Mouse (Mus musculus): ENCODE results near the gene Maml3. TPM values are rescaled to one million over a fixed set of nuclear protein-coding genes. Genes with fewer than 3 reads are reported as not detected.

Maml3 gene
- total RNA-seq, 4 experiments from 2014 or later, result 6.2 to 15.8 (median 10.0) TPM

DNA sequence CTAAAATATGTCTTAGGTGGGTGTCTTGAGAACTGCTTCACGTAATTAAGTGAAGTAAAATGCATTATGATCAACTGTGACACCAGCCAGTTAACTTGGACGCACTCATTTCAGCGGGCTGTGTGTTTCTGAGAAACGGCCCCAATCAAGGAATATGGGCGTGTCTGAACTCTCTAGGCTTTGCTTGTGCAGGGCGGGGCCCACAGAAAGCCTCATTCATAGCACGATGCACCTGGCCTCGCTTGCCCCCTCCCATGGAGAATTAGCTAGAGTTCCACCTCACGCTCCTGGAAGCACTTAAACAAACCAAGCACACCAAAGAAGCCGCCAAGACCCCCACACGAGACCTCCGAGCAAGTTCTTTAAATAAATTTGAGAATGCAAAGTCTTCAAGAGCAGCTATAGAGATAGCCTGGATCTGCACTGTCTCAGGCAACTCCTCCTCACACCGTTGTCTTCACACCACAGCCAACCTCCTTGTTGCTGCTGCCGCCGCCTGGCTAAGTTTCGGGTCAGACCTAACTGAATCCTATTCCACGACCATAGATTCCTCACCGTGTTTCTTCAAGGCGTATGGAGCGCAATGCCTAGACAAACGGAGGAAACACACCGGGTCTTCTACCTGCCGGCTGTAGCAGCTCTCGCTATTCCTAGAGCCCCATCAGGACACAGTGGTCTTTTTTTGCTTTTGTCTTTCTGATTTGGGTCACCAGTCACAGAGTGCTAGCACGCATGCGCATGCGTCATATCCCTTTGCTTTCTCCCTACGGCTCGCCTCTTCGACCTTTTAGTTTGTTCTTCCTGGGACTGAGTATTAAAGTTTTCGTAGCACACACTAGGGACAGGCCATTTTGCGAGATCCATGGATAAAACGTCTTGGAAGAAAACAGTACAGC is 151.9 kb downstream of the Maml3 start:
- no peak for DNase-seq

DNA sequence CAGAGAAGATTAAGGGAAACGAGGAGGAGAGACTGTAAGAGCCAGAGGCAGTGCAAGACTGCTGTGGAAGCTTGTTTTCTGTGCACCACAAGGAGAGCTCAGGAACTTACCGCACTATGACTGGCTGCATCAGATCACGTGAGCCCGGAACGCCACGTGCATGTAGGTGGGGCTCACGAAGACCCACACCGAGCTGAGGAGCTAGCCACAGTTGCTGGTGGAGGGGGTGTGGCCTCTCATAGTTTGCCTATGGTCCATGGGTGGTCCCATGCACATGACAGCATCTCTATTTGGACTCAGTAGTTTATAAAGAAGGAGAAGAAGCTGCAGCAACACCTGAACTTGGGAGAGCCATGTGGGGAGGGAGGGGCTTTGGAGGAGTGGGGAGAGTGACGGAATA is 152.6 kb downstream of the Maml3 start:
- no peak for DNase-seq

DNA sequence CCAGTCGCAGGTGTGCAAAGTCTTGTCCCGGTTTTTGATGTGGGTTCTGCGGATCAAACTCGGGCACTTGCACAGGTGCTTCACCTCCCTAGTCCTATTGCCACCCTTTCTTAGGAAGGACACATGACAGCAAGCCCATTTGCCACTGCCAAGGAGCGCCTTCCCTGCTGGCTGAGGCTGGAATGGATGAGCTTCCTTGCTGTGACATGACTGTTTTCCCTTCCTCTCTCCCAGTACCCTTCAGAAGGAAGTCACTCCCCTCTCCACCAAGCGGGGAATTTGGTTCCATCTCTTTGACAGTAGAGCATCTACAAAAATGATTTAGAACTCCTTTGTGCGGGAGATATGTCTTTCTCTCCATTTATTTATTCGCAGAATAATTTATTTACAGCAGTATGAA is 155.2 kb downstream of the Maml3 start:
- no peak for DNase-seq

DNA sequence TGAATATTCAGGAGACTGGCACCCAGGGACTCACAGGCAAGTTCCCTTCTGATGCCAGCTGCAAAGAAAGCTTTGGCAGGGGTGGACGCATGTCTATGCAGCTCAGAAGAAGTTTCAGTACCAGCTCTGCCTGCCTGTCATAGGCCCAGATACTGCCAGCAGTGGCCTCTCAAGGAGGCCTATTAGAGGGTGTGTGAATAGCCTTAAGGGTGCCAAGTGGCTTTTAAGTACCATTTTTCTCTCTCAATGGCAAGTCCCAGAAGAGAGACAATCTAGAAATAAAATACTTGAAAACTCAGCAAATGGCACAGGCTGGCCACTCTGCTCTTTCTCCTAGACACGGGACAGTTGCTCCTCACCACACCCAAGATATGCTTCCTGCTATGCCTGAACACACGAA is 157.7 kb downstream of the Maml3 start:
- DNase-seq, result no peak

DNA sequence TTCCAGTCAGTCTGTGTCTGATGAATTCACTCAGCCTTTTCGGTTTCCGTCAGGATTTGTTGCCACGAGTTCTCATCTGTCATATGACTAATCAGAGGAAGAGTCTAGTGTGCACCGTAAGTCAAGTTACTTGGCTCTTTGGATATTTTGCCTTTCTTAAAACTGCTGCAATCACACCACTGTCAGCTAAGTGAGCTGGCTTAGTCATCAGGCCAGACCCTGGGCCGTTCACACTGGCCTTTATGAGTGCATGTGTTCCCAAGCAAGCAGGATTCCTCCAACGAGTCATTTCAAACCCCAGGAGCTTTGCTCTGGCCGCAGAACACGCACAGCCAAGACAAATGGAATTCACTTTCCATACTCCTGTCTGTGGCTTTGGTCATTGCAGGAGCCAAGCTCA is 161.2 kb downstream of the Maml3 start:
- DNase-seq, result peak; percentile 57

DNA sequence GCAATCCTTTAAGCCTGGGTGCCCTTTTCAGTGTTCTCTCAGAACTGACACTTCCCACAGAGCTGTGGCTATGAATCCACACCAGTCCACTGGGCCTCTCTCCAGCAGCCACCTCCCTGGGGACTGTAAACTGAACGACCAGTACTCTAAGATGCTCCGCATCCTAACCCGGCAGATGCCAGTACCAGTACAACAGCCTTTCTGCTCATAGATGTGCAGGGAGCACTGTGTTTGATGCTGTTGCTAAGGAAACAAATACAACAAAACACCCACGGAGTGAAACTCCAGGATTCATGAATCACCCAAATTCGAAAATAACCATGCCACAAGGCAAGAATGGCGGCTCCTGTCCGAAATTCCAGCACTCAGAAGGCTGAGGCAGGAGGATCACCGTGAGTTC is 163.1 kb downstream of the Maml3 start:
- DNase-seq, result no peak

DNA sequence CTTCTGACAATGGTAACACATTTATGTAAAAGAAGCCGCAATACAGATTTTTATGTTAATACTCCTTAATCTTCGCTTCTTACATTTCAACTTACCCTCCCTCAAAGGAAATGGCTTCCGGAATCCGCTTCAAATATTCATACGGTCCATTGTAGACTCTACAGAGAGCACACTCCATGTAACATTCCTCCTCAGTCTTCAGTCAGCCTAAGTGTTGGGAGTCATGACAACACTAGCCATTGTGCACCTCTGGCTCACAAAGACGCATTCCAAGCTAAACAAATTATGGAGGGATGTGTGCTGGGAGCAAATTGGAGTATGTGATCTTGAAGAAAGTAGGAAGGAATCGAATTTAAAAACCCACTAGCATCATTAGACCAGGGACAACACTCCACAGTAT is 165.0 kb downstream of the Maml3 start:
- DNase-seq, result no peak

DNA sequence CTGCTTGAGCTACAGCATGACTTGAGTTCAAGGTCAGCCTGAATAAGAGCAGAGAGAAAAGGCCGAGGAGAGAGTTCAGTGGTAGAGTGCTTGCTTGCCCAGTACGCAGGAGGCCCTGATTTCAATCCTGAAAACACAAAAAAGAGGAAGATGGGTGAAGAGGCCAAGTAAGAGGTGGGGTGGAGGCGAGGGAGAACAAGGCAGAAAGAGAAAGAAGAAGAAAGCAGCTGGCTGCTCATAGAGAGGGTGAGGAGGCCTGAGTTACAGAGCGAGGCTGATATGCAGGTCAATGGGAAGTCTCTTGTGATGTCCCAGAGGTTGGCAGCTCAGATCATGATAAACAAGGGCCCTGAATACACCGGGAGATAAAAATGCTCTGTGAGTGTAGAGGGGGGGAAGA is 165.8 kb downstream of the Maml3 start:
- no peak for DNase-seq

DNA sequence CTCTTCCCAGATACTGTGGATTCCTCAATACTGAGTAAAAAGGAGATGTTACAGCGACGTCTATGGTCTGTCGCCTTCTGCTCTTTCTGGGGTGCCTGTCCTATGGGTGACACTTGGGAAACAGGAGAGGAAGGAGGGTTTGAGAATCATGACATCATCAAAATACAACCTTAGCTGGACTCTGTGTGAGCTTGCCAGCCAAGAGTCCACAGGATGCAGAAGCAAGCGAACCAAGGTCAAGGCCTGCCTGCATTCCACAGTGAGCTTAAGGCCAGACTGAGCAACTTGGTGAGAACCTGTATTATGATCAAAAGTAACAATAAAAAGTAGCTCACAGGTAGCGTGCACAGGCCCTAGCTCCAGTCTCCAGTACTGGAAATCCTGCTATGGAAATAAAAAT is 167.7 kb downstream of the Maml3 start:
- DNase-seq, result peak; percentile 50

DNA sequence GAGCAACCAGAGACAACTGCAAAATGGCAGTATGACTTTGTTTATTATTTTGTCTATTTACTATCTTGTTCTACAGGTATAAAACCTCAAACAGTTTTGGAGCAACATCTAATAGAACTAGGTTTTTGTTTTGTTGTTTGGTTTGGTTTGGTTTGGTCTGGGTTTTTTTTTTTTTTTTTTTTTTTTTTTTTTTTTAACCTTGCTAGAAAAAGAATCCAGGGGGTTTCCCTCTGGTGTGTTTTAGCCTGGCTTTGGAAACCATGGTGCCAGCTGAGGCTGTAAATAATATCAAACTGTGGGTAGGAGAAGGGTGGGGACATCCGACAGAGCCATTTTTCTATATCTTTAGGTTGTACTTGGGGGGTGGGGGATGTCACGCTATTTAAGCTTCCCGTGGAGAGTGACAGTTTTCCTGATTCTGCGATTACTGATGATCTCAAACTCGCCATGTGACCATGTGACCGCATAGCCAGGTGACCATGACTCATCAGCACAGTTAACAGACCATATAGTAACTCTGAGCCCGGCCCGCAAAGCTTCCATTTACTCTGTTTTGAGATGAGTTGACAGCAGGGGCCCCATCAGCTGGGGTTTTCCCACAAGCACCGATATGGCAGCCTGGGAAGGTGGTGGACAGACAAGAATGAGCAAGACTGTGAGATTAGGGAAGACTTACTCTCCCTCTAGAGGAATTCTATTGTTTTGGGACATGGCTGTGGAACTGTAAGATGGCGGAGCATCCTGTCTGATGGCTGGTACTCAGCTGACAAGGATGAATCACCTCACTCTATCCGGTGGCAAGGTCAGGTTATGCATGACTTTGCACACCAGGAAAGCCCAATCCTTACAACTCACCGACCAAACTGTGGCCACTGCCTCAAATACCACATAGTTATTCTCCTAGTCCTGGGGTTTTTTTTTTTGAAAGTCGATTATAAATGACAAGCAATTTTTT is 170.1 kb downstream of the Maml3 start:
- DNase-seq, result no peak

DNA sequence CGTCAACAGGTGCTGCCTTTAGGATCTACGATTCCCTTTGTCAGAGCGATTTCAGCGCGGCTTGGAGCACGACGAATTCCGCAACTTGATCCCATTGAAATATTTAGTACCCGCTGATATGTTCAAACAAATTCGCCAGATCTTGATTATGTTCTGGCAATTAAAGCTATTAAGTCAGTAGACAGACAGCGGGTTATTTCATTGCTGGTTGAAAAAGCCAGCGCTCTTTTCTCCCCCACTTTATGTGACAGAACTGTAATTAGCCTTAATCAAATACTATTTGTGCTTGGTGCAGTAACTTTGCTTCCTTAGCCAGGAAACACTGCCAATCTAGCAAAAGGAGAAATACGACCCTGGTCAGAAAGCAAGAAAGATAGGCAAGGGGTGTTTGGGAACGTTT is 176.7 kb downstream of the Maml3 start:
- no peak for DNase-seq

DNA sequence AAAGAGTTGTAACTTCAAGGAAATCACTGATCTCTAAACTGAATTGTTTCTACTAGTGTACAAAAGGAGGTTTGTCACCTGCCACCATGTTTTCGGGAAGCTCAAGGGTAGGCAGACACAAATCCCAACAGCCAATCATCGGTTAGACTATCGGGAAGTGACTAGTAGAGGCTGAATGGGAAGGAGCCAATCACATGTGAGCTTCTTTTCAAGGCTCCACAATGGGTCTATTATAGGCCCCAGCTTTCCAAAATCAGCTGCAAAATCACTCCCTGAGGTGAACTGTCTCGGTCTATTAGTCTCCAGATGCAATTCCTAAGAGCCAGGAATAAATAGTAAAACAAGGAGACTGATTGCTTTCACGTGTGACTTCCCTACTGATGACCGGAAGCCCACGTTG is 177.3 kb downstream of the Maml3 start:
- DNase-seq, result no peak

DNA sequence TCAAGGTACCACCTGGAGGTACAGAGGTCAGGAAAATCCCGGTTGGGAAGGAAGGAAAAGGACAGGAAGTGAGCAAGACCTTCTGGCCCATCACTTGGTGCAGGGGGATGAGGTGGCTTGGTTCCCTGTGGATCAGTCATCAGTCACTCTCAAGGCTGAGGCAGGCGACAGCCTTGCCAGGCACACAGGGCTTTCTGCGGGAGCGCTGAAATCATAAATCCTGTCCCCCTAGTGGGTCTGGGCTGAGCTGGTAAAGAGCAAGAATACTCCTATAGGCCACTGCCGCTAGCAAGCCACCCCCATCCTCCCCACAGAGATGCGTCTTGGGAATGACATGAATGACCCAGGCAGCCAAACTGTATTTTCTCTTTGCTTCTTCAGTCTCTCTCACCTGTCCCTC is 177.8 kb downstream of the Maml3 start:
- DNase-seq, result peak; percentile 54

DNA sequence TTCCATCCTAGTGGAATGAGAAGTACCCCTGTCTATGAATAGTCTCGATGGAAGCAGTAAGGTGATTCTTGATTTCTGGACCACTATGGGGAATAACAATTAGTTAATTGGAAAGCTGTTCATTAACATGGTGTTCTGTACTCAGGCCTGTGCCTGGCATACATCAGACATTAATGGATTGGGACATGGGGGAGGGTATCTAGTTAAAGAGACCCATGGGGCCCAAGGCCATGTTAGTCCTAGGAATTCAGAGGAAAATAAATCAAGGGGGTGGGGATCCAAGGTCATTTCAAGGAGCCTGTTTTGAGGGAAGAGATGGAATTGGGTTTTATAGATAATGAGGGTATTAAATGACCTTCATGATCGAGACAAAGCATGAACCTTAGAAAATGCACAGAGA is 179.1 kb downstream of the Maml3 start:
- no peak for DNase-seq

DNA sequence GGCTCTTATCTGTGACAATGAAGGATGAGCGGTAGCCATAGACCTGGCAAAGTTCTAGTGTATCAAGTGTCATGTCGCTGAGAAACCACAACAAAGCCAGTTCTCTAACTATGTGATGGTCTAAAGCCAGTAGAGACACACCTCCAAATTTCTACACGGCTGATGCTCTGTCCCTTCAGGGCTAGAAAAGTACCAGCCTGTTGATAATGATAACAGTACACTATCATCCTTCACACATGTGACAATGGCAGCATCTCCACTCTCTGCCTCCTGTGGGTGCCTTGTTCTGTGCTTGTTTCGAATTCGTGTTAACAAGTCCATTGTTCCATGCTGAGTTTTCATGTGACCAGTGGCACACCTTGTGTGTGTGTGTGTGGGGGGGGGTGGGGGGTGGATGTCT is 180.2 kb downstream of the Maml3 start:
- no peak for DNase-seq

DNA sequence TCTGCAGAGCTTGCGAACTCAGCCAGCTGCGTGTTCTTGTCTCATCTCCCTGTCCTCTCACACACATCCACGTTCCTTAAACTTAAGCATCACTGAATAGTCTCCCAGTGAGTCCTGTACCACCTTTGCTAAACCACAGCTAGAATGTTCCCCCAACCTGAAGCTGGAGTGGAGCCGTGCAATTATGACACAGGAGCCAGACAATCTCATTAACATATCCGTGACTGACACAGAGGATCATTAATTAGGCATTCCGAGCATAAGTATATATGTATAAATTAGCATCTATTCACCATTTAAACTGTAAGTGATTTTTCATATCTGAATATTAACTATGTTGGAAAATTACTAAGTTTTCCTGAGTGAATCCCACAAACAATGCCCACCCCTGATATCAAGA is 181.1 kb downstream of the Maml3 start:
- DNase-seq, result no peak

DNA sequence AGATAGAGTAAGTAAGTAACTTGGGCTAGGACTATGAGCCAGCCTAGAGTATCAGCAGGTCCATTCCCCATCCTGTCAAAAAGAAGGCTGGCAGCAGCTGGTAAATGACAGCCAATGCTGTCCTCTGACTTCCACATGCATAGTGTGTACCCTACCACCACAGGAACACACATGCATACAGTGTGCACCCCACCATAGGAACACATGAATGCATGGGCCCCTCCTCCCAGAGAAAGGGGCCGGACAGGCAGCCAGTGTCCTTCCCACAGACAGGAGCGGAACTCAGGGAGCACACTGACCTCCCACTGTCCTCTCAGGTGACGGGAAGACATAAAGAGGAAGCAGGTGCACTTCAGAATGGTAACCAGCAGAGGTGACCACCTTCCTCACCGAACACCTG is 188.0 kb downstream of the Maml3 start:
- DNase-seq, result no peak

DNA sequence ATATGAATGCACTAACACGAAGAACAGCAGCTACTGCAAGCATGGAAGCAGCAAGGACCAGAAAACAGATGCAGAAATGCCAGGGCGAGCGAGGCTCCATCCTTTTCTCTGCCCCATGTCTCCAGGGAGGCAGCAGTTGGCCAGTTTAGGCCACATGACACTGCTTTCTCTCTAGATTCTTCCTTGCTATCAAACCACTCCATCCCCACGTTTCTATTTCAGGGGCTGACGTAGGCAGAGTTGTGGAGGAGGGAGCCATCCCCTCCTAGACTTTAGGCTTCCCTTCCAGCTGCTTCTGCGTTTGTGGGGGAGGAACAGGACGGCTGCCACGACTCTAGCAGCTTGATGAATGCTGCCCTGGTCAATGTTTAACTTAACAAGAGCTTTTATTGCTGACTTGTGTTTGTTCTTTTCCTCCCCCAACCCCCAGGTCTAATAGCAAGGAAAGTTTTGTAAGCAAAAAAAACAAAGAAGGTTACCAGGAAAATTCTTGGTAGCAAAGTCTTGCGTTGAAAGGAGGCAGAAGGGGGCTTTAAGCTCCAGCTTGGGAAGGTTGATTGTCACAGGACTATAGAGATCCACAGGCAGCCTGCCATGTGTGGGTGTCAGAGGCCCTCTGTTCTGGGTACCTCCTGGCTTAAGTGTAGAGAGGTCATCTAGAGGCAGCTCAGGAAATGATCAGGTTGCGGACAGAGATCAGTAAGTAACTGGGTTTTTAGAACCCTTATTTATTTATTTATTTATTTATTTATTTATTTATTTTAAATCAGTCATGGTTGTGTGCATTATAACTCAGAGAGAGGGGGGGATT is 188.6 kb downstream of the Maml3 start:
- DNase-seq, result no peak

DNA sequence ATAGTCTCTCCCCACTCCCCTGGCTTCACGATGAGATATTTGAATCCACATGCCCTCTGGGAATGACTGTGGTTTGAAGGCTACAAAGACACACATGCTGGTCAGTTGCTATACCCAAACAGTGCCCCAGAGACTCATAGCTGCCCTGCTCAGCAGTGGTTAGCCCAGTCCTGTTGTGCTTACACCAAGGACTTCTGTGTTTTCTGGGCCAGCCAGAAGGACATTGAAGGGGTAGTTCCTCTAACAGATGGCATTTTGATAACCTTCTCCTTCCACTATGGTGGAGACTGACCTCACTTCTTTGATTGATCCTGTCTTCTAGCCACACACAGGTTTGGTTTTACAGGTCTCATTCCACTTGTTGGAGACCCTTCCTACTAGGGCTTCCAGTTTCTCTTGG is 189.5 kb downstream of the Maml3 start:
- DNase-seq, result no peak

DNA sequence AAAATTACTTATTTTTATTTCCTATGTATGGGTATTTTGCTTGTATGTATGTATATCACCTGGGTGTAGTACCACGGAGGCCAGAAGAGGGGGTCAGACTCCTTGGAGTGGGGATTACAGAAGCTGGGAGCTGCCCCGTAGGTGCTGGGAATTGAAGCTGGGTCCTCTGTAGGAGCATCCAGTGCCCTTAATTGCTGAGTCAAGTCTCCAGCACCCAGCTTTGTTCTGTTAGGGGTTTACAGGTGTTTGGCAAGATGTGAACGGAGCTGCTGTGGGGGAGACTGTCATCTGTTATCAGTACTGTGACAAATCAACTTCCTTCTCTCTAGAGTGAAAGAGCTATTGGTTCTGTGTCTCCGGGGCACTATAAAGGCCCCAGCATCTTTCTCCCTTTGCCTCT is 190.0 kb downstream of the Maml3 start:
- DNase-seq, result no peak

DNA sequence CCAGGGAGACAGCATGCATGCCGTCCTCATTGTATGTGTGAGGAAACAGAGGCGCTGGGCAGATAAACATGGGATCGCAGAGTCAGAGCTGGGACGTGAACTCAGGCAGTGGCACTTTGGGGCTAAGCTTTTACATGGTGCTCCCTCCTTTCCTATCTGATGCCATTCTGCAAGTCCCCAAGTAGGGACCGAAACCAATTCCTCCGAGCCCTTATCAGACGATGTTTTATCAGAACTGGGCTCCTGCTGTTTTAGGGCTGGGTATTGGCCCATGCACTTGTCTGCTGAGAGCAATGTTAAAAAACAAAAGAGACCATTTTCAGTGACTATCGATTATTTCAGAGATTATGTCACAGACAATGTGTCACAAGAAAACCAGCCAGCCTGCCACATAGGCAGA is 191.4 kb downstream of the Maml3 start:
- DNase-seq, result no peak

DNA sequence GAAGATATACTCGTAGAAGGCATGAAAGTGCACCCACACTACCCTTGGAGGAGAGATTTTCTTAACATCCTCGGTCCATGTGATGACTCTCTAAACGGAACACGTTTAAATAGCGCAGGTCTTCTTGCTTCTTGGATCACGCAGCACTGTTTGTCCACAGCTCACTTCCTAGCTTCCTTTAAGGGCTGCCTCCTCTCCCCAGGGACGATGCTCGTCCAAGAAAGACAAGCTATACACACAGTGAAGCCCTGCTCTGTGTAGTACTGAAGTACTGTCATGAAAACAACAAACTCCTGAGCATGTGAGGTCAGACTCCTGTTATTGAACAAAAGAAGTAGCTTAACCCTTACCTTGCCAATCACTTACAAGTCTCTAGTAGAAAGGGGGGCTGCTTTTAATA is 192.7 kb downstream of the Maml3 start:
- DNase-seq, result no peak

Data from adrenal gland, adult 8-10 months (tissue).